Mouse (Mus musculus) thymus, postnatal 36 days (tissue): ENCODE measurements around the gene Ralgapa2.

ENCODE experiments used
- DNase-seq, 2 experiments: peaks; one replicate each; pipeline ENCODE4 v3.0.0; 2022; ENCODE audit warnings: mixed read lengths in 2 of 2

Gene Ralgapa2

DNA sequence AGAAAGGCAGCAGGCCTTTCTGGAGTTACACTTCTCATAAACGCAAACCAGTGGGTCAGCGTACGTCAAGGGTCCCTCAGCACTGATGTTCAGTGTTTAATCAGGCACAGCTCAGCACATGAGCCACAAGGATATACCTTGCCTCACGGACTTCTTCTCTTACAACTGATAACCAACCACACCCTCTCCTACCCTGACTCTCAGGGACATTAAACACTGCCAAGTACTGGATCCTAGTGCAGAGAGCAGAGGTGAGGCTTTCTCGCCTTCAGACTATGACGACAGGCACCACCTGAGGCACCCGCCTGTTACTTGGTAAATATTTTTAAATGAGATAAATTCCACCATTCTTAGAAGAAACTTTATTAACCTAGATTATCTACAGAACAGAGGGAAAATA lies 85.8 kb downstream of the Ralgapa2 start:
- no peak for DNase-seq

DNA sequence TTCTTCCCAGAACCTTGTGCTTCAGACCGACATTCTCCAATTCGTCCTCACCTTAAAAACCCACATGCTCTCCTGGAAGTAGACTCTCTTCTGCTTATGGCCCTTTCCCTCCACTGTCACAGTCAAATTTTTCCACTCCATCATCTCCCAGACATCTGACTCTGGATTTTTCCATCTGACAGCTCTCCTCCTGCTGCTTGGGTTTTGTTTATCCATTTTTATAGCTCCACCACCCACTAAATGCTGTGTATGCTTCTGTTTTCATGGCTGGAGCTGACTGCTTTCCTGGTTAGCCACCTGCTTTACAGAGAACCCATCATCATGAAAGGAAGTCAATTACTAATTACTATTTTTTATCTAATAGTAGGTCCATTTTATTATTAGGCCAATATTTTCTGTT lies 86.9 kb downstream of the Ralgapa2 start:
- no peak for DNase-seq

DNA sequence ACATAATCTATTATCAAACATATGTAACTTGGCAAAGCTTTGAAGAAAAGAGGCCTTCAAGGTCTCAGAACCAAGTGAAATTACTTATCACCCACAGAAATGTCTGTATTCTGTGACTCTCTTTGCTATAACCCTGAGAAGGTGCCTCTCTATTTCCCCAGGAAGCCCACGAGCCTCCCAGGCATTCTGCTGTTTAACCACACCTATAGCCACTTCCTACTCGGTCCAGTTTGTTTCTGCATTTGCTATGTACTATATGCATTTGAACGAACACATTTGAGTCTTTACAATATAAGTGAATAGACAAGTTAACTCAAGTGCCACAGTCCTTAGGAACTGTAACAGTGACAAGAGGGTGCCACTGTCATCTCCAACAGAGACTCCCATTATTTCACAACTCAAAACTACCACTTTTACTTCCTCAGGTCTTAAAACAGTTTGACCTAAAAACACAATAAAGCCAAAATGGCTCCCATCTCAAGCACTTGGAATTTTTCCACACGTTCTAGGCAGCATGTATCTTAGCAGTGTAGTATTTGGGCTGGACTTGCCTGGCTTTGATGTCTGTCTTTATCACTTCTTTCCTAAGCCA lies 88.3 kb downstream of the Ralgapa2 start:
- DNase-seq = no peak

GRCm38 (mm10) chr2:146423032-146423691 lies 89.0 kb downstream of the Ralgapa2 start:
- DNase-seq = no peak

DNA sequence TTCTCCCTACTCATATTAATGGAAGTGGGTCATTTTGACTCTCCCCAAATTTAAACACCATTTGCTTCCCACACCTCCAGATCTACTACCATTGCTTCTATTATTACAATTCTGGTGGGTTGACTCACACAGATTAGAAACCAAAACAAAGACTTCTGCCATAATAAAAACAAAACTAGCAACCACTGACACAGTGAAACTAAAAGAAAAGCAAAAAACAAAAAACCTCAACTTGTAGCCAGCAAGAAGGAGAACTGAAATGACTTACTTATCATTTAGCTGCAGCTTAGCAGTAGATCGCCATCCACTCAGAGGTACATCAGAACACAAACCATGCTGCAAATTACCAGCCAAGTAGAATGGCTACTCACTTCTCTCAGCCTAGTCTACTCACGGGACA lies 95.9 kb downstream of the Ralgapa2 start:
- DNase-seq = no peak

GRCm38 (mm10) chr2:146414484-146415291 lies 97.5 kb downstream of the Ralgapa2 start:
- DNase-seq = peak; percentile 46 to 57

- no peak for DNase-seq
Measured at GRCm38 (mm10) chr2:146412733-146413132, 99.4 kb downstream of the Ralgapa2 start.

DNA sequence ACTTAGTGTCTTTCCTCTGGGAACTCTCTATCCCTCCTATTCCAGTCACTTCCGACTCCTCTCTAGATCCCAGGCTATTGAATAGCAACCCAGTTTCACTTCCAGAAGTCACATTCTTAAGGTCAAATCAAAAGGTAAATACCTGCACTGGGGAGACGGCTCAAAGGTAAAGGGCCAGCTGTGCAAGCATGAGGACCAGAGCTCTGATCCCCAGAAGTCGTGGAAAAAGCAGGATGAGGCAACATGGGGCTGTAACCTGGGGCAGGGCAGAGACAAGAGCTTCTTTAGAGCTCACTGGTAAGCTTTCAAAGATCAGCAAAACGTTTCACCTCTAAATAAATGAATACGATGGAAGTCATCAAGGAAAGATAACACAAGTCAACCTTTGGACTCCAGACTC lies 100.2 kb downstream of the Ralgapa2 start:
- DNase-seq = no peak

DNA sequence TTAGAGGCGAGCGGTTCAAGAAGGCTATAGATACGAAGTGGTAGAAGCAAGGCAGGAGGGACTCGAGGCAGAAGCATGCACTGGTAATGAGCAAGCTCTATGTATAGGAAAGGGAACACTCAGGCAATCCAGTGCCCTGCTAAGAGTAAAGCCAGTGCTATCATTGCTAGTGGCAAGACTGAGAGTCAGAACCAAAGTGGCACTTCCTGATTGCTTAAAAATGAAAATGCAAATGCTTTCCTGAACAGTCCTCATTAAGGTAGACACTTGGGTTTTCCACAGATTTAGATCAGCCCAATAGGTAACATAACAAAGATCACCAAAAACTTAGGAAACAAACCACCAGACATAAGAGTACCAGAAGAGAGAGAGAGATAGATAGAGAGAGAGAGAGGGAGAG lies 105.1 kb downstream of the Ralgapa2 start:
- no peak for DNase-seq

GRCm38 (mm10) chr2:146401588-146401987 lies 110.6 kb downstream of the Ralgapa2 start:
- DNase-seq = no peak

- DNase-seq = no peak
Measured at GRCm38 (mm10) chr2:146400738-146401137, 111.4 kb downstream of the Ralgapa2 start.

GRCm38 (mm10) chr2:146398211-146398865 lies 113.8 kb downstream of the Ralgapa2 start:
- no peak for DNase-seq

GRCm38 (mm10) chr2:146387211-146387610 lies 124.9 kb downstream of the Ralgapa2 start:
- DNase-seq = no peak

DNA sequence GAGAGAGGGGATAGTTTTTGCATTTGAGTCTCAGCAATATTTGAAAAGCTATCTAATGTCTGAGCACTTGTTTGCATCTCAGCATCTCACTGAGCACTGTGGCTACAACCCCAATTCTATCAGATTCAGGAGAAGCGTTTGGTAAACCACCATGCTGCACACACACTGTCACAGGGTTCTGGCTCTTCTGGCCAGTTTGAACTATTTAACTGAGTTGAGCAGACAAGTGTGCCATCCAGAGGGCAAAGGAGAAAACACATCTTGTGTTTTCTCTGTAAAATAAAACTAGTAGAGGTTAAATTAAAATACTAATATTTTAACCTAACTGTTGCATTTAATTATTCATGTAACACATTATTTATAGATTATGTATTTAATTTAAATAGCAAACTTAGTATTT lies 127.6 kb downstream of the Ralgapa2 start:
- DNase-seq = no peak

- no peak for DNase-seq
Measured at GRCm38 (mm10) chr2:146376293-146376692, 135.9 kb downstream of the Ralgapa2 start.

- no peak for DNase-seq
Measured at GRCm38 (mm10) chr2:146366098-146366497, 146.0 kb downstream of the Ralgapa2 start.

GRCm38 (mm10) chr2:146365368-146365983 lies 146.7 kb downstream of the Ralgapa2 start:
- DNase-seq = no peak

DNA sequence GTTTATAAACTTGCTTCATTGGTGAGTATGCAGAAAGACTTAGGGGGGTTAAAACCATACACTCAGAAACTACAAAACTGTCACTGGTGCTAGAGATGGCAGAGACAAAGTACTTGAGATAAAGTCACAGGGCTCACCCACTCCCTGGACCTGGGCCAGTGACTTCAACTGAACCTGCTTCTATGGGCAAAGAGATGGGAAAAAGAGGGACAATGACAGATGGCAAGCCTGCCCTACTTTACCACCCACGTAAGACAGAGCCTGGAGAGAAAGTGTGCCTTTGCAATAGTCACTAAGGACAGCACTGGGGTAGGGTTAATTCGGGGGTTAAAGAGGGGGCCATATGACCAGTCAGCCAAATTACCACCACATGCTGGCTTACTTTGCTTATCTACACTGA lies 148.7 kb downstream of the Ralgapa2 start:
- no peak for DNase-seq

GRCm38 (mm10) chr2:146362932-146363331 lies 149.2 kb downstream of the Ralgapa2 start:
- DNase-seq = no peak

DNA sequence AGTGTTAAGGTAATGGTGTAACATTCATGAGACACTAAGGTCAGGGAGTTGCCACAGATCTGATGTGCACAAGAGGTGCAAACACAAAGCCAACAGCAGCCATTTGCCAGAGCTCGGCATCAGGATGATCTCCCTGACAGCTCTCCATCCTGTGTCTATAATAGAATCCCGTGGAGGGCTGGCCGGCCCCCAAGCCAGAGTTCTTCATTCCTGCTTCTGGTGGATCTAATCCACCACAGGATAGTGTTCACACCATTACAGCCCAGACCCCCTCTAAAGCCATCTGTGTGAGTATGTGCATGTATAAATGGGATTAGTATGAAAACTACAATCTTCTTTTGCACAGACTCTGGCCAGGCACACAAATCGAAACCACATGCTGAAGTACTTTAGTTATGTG lies 150.2 kb downstream of the Ralgapa2 start:
- no peak for DNase-seq

GRCm38 (mm10) chr2:146361076-146361475 lies 151.1 kb downstream of the Ralgapa2 start:
- DNase-seq = no peak

DNA sequence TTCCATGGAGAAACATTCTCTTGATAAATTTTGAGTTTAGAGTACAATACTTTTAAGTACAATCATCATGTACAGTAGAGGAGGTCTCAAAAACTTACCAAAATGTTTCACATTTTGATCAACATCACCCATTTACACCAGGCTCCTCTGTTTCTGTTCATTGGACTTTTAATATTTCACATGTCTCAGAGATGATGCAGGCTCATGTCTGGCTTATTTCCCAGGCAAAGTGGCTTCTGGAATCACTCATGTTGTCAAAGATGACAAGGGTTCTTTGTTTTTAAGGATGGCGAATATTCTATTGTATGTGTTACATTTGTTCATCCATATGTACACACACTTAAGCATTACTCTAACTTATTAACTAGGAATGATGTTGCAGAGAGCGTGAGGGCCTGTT lies 152.5 kb downstream of the Ralgapa2 start:
- DNase-seq = no peak

- DNase-seq = no peak
Measured at GRCm38 (mm10) chr2:146356524-146356923, 155.6 kb downstream of the Ralgapa2 start.
